Mouse (Mus musculus): ENCODE measurements around the gene H2-K1. TPM values are rescaled to one million over a fixed set of nuclear protein-coding genes. Genes with fewer than 3 reads are reported as not detected.

The H2-K1 gene
- total RNA-seq, 1 experiment = 69.5 TPM

GRCm38 (mm10) chr17:33965846-33966550, 34.1 kb downstream of the H2-K1 start:
- Histone ChIP-seq H3K9me3 (ENCODE audit: control insufficient read depth, insufficient read depth, low read depth, low read length) (no peaks in the 10 kb centered on the region), H3K4me1 (ENCODE audit: control insufficient read depth in 2 of 2, insufficient read depth in 2 of 2, low read length in 2 of 2, poor library complexity in 1 of 2) (no peaks in the 10 kb centered on the region), H3K36me3 (ENCODE audit: control insufficient read depth, insufficient read depth, low read length, poor library complexity, severe bottlenecking) (peaks cover 31% of the 10 kb centered on the region; the same call in 1 of the 2 replicates), H3K4me3 (ENCODE audit: insufficient read depth in 1 of 2, low read depth in 1 of 2, low read length in 2 of 2, poor library complexity in 1 of 2, severe bottlenecking in 1 of 2) (no peak overlapping the region), H3K27ac (ENCODE audit: insufficient read depth, low read depth, low read length, poor library complexity, severe bottlenecking) (no peak overlapping the region), H3K9ac (ENCODE audit: insufficient read depth, low read depth, low read length, poor library complexity, severe bottlenecking) (no peak overlapping the region)
- DNase-seq (ENCODE audit: low read depth, low spot score) = no peak
- in situ Hi-C loops (cut with MboI; ENCODE audit: low sequenced_read_pairs in 2 of 2, unreplicated experiment in 2 of 2) = no loop called here
- TF ChIP-seq MAFK (IDR thresholded peaks at IDR 0.05; ENCODE audit: insufficient read depth, low read depth, low read length) (no peak), ZNF384 (IDR thresholded peaks at IDR 0.05; ENCODE audit: low read depth, low read length) (no peak), CHD2 (IDR thresholded peaks at IDR 0.05; ENCODE audit: low read depth, low read length) (no peak)

- in situ Hi-C loops (cut with MboI; ENCODE audit: low sequenced_read_pairs in 2 of 2, unreplicated experiment in 2 of 2) = no loop called here
- Histone ChIP-seq H3K9me3 (ENCODE audit: control insufficient read depth, insufficient read depth, low read depth, low read length) (no peaks in the 10 kb centered on the region), H3K4me3 (ENCODE audit: insufficient read depth in 1 of 2, low read depth in 1 of 2, low read length in 2 of 2, poor library complexity in 1 of 2, severe bottlenecking in 1 of 2) (no peak overlapping the region), H3K27ac (ENCODE audit: insufficient read depth, low read depth, low read length, poor library complexity, severe bottlenecking) (no peak overlapping the region), H3K4me1 (ENCODE audit: control insufficient read depth in 2 of 2, insufficient read depth in 2 of 2, low read length in 2 of 2, poor library complexity in 1 of 2) (no peaks in the 10 kb centered on the region), H3K36me3 (ENCODE audit: control insufficient read depth, insufficient read depth, low read length, poor library complexity, severe bottlenecking) (peaks cover 33% of the 10 kb centered on the region; the same call in 1 of the 2 replicates), H3K9ac (ENCODE audit: insufficient read depth, low read depth, low read length, poor library complexity, severe bottlenecking) (no peak overlapping the region)
- TF ChIP-seq ZNF384 (IDR thresholded peaks at IDR 0.05; ENCODE audit: low read depth, low read length) (no peak), MAFK (IDR thresholded peaks at IDR 0.05; ENCODE audit: insufficient read depth, low read depth, low read length) (no peak), HCFC1 (IDR thresholded peaks at IDR 0.05; ENCODE audit: borderline replicate concordance, insufficient read depth, low read length) (no peak), ZC3H11A (IDR thresholded peaks at IDR 0.05; ENCODE audit: borderline replicate concordance, low read depth, low read length) (no peak), CHD2 (IDR thresholded peaks at IDR 0.05; ENCODE audit: low read depth, low read length) (no peak)
- no peak for DNase-seq (ENCODE audit: low read depth, low spot score)
Measured at GRCm38 (mm10) chr17:33965082-33965845, 34.9 kb downstream of the H2-K1 start.

- Histone ChIP-seq H3K36me3 (ENCODE audit: control insufficient read depth, insufficient read depth, low read length, poor library complexity, severe bottlenecking) (peaks cover 40% of the 10 kb centered on the region; the same call in 1 of the 2 replicates), H3K9ac (ENCODE audit: insufficient read depth, low read depth, low read length, poor library complexity, severe bottlenecking) (no peak overlapping the region), H3K4me3 (ENCODE audit: insufficient read depth in 1 of 2, low read depth in 1 of 2, low read length in 2 of 2, poor library complexity in 1 of 2, severe bottlenecking in 1 of 2) (no peak overlapping the region), H3K27ac (ENCODE audit: insufficient read depth, low read depth, low read length, poor library complexity, severe bottlenecking) (no peak overlapping the region), H3K9me3 (ENCODE audit: control insufficient read depth, insufficient read depth, low read depth, low read length) (no peaks in the 10 kb centered on the region), H3K4me1 (ENCODE audit: control insufficient read depth in 2 of 2, insufficient read depth in 2 of 2, low read length in 2 of 2, poor library complexity in 1 of 2) (no peaks in the 10 kb centered on the region)
- no peak for DNase-seq (ENCODE audit: low read depth, low spot score)
- in situ Hi-C loops (cut with MboI; ENCODE audit: low sequenced_read_pairs in 2 of 2, unreplicated experiment in 2 of 2) = no loop called here
- TF ChIP-seq ZNF384 (IDR thresholded peaks at IDR 0.05; ENCODE audit: low read depth, low read length) (no peak), ZC3H11A (IDR thresholded peaks at IDR 0.05; ENCODE audit: borderline replicate concordance, low read depth, low read length) (no peak), HCFC1 (IDR thresholded peaks at IDR 0.05; ENCODE audit: borderline replicate concordance, insufficient read depth, low read length) (no peak), MAFK (IDR thresholded peaks at IDR 0.05; ENCODE audit: insufficient read depth, low read depth, low read length) (no peak), CHD2 (IDR thresholded peaks at IDR 0.05; ENCODE audit: low read depth, low read length) (no peak)
Measured at GRCm38 (mm10) chr17:33962876-33963275, 37.3 kb downstream of the H2-K1 start.

- no peak overlapping the region for H3K9ac ChIP-seq (ENCODE audit: insufficient read depth, low read depth, low read length, poor library complexity, severe bottlenecking)
- in situ Hi-C loops (cut with MboI; ENCODE audit: low sequenced_read_pairs in 2 of 2, unreplicated experiment in 2 of 2) = no loop called here
- no peaks in the 10 kb centered on the region for H3K9me3 ChIP-seq (ENCODE audit: control insufficient read depth, insufficient read depth, low read depth, low read length)
- TF ChIP-seq CHD2 (IDR thresholded peaks at IDR 0.05; ENCODE audit: low read depth, low read length) (no peak), MAFK (IDR thresholded peaks at IDR 0.05; ENCODE audit: insufficient read depth, low read depth, low read length) (no peak), HCFC1 (IDR thresholded peaks at IDR 0.05; ENCODE audit: borderline replicate concordance, insufficient read depth, low read length) (no peak), ZC3H11A (IDR thresholded peaks at IDR 0.05; ENCODE audit: borderline replicate concordance, low read depth, low read length) (no peak), ZNF384 (IDR thresholded peaks at IDR 0.05; ENCODE audit: low read depth, low read length) (no peak)
- H3K36me3 ChIP-seq (ENCODE audit: control insufficient read depth, insufficient read depth, low read length, poor library complexity, severe bottlenecking) = peaks cover 33% of the 10 kb centered on the region
- H3K27ac ChIP-seq (ENCODE audit: insufficient read depth, low read depth, low read length, poor library complexity, severe bottlenecking) = no peak overlapping the region
- no peaks in the 10 kb centered on the region for H3K4me1 ChIP-seq (ENCODE audit: control insufficient read depth in 2 of 2, insufficient read depth in 2 of 2, low read length in 2 of 2, poor library complexity in 1 of 2)
- DNase-seq (ENCODE audit: low read depth, low spot score) = no peak
- no peak overlapping the region for H3K4me3 ChIP-seq (ENCODE audit: insufficient read depth in 1 of 2, low read depth in 1 of 2, low read length in 2 of 2, poor library complexity in 1 of 2, severe bottlenecking in 1 of 2)
Measured at GRCm38 (mm10) chr17:33959948-33960347, 40.2 kb downstream of the H2-K1 start.

Measured in ES-E14 (cell line).